Mouse (Mus musculus) ES-E14 (cell line): ENCODE measurements around the gene Syt2.

Experiments
- MAFK ChIP-seq: IDR thresholded peaks from 2 replicates; pipeline ENCODE4 v1.6.1; 2014; ENCODE audit warnings: mild to moderate bottlenecking, low read depth, low read length, inconsistent platforms; ENCODE audit not compliant: insufficient read depth
- ZC3H11A ChIP-seq: IDR thresholded peaks from 2 replicates; pipeline ENCODE4 v1.6.1; 2012; ENCODE audit warnings: low read depth, mild to moderate bottlenecking, inconsistent platforms, low read length, borderline replicate concordance
- ZNF384 ChIP-seq: IDR thresholded peaks from 2 replicates; pipeline ENCODE4 v1.6.1; 2012; ENCODE audit warnings: low read depth, low read length, inconsistent platforms

DNA sequence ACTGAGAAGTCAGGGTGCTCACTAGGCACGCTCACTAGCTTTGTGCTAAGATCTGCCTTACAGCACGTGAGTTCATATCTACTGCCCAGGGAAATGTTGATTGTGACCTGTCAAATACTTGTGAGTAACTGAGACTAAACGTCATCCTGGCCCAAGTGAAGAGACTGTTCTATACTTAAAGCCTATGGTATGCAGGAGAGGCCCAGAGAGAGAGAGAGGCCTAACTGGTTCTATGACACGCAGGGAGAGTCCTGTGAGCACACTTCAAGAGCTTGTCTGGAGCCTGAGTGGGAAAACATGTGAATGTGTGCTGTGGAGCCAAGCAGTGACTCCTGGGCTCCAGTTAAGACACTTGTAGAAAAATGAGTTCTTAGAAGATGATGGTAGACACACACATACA is 137.5 kb downstream of the Syt2 start:
- no peak for TF ChIP-seq MAFK
- no peak for TF ChIP-seq ZC3H11A
- no peak for TF ChIP-seq ZNF384
